Mouse (Mus musculus) thymus, adult 2 months (tissue): ENCODE data around the gene Zfp664. TPM values are rescaled to one million over a fixed set of nuclear protein-coding genes. Genes with fewer than 3 reads are reported as not detected.
A peak's percentile ranks its signal among the peaks of the same experiment; 100 is the strongest.

Source experiments
- DNase-seq: peaks from one replicate; pipeline ENCODE4 v3.0.0; 2021
- H3K27ac ChIP-seq: fragments of 200-500 bp; 2 replicates; pipeline ENCODE4 v1.5.1; 2012; ENCODE audit warnings: low read length, control low read depth; ENCODE audit not compliant: control insufficient read depth, insufficient read depth
- H3K27me3 ChIP-seq: fragments of 200-500 bp; 2 replicates; pipeline ENCODE4 v1.6.1; 2012; ENCODE audit warnings: mild to moderate bottlenecking, low read length, moderate library complexity, mixed read lengths; ENCODE audit not compliant: control insufficient read depth, insufficient read depth
- H3K36me3 ChIP-seq: fragments of 200-500 bp; 2 replicates; pipeline ENCODE4 v1.6.1; 2012; ENCODE audit warnings: mild to moderate bottlenecking, low read length, moderate library complexity; ENCODE audit not compliant: control insufficient read depth, insufficient read depth
- H3K4me1 ChIP-seq: fragments of 200-500 bp; replicated peaks from 2 replicates; pipeline ENCODE4 v1.6.1; 2012; ENCODE audit warnings: low read length; ENCODE audit not compliant: control insufficient read depth, insufficient read depth
- H3K4me3 ChIP-seq: fragments of 200-500 bp; 2 replicates; pipeline ENCODE4 v1.5.1; 2012; ENCODE audit warnings: mild to moderate bottlenecking, low read length, control low read depth, moderate library complexity; ENCODE audit not compliant: control insufficient read depth, insufficient read depth
- CTCF ChIP-seq: fragments of 200-500 bp; IDR thresholded peaks from 2 replicates; pipeline ENCODE4 v1.5.1; 2012; ENCODE audit warnings: mild to moderate bottlenecking, control low read depth, low read length, moderate library complexity, borderline replicate concordance; ENCODE audit not compliant: control insufficient read depth, poor library complexity, insufficient read depth; ENCODE audit errors: extremely low read depth
- POLR2A ChIP-seq: fragments of 200-500 bp; IDR thresholded peaks from 2 replicates; pipeline ENCODE4 v1.6.1; 2012; ENCODE audit warnings: mild to moderate bottlenecking, low read length, control low read depth, moderate library complexity; ENCODE audit not compliant: control insufficient read depth, poor library complexity, insufficient read depth; ENCODE audit errors: extremely low read depth
- WGBS: fragments of 180-500 bp; shearing (Covaris S2); methylation state at CpG from one replicate; pipeline ENCODE4 v1.1.7; 2018; 5-methylcytosine and 5-hydroxymethylcytosine counted together
- polyA plus RNA-seq: library from polyadenylated mRNA; depleted of rRNA; stranded (reverse); fragments of >200 nt; gene quantifications from 2 replicates; pipeline ENCODE4 v1.2.3, GENCODE M21; 2012; rRNA removed

Zfp664 gene
- polyA plus RNA-seq: 35.7 and 42.0 TPM in 2 replicates

DNA sequence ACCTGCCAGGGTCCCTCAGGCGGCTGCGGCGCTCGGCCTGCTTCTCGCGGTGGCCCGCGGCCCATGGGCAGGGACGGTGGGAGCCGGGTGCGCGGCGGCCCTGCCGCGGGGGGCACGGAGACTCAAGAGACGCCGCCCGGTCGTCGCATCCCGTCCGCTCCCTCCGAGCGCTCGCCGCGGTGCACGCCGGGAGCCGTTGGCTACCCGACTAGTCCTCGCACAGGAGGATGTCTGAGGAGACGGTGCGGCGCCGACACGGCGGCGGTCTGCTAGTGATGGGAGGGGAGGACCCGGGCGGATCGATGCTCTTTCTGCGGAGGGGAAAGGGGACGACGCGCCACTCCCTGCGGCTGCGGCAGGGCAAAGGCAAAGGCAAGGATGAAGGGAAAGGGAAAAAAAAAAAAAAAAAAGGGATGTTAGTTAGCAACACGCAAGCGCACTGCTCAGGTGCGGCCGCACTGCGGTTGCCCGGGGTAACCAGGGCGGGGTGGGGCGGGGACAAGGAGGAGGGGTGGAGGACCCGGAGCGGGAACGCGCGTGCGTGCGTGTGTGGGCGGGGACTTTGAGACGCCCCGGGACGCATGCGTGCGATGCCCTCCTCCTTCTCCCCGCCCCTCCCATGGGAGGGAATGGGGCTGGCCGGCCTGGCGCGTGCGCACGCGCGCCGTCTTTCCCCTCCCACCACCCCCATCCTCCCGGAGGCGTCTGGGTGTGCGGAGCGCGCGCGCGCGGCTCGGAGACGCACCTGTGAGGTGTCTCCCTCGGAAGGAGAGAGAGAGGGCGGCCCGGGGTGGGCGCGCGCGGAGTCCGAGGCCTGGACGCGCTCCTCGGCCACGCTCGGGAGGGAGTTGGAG is at the start of gene Zfp664, which contains the start of gene Ccdc92:
Zfp664 (plus strand) TSS at position 679 of the 854 bp plus-strand sequence.
Ccdc92 (minus strand) TSS at position 412 of the 854 bp plus-strand sequence.
- WGBS: under 1% methylated on average over 99 of the region's 103 CpGs
- H3K27ac ChIP-seq: no peak within 1 kb of the TSS

DNA sequence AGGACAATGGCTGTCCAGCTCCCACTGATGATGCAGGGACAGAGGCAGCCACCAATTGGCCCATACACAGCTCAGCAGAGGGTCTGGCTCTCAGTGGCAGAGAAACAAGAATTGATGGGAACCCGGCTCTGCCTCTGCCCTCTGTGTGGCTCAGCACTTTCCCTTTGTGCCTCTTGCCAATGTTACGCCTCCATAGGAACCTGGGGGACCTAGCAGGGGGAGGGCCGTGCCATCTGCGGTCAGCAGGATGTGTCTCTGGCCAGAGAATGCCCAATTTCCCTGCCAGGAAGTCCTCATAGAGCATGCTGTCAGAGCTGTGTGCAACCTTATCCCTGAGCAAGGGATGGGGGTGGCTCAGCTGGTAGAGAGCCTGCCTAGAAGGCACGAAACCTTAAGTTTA is 47.7 kb upstream of the Zfp664 start:
- 58% methylated on average over 5 of the region's 5 CpGs for WGBS
- Histone ChIP-seq H3K4me3 (no peak overlapping the region), H3K27me3 (no peaks in the 10 kb centered on the region), H3K4me1 (no peaks in the 10 kb centered on the region), H3K36me3 (no peaks in the 10 kb centered on the region), H3K27ac (no peak overlapping the region)
- no peak for DNase-seq
- no peak for TF ChIP-seq CTCF
- TF ChIP-seq POLR2A: no peak

More for the DNA sequence above, at the start of gene Zfp664, which contains the start of gene Ccdc92:
- peaks cover 11% of the 10 kb centered on the region for H3K4me1 ChIP-seq
- H3K4me3 ChIP-seq: peak within 1 kb of the TSS; percentile 67
- no peaks in the 10 kb centered on the region; the same call in 1 of the 2 replicates for H3K27me3 ChIP-seq
- peak; percentile 93 for TF ChIP-seq POLR2A
- TF ChIP-seq CTCF: peak; percentile 48; the same call in 1 of the 2 replicates
- no peaks in the 10 kb centered on the region for H3K36me3 ChIP-seq
- peak; percentile 98 for DNase-seq

DNA sequence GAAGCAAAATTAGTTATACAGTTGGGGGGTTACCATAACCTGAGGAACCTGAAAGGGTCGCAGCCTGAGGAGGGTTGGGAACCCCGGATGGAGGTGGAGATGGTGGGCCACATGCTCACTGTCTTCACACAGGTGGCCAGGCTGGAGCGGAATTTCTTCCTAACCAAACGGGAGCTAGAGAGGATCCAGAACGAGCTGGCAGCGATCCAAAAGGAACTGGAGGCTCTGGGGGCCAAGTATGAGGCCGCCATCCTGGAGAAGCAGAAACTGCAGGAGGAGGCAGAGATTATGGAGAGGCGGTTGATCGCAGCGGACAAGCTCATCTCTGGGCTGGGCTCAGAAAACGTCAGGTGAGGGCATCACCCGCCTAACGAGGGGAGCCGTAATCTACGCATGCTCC is 45.4 kb upstream of the Zfp664 start:
- Histone ChIP-seq H3K27ac (no peak overlapping the region), H3K4me1 (no peaks in the 10 kb centered on the region), H3K36me3 (no peaks in the 10 kb centered on the region), H3K4me3 (no peak overlapping the region), H3K27me3 (no peaks in the 10 kb centered on the region)
- 91% methylated on average over 15 of the region's 15 CpGs for WGBS
- DNase-seq: no peak
- TF ChIP-seq CTCF (no peak), POLR2A (no peak)

DNA sequence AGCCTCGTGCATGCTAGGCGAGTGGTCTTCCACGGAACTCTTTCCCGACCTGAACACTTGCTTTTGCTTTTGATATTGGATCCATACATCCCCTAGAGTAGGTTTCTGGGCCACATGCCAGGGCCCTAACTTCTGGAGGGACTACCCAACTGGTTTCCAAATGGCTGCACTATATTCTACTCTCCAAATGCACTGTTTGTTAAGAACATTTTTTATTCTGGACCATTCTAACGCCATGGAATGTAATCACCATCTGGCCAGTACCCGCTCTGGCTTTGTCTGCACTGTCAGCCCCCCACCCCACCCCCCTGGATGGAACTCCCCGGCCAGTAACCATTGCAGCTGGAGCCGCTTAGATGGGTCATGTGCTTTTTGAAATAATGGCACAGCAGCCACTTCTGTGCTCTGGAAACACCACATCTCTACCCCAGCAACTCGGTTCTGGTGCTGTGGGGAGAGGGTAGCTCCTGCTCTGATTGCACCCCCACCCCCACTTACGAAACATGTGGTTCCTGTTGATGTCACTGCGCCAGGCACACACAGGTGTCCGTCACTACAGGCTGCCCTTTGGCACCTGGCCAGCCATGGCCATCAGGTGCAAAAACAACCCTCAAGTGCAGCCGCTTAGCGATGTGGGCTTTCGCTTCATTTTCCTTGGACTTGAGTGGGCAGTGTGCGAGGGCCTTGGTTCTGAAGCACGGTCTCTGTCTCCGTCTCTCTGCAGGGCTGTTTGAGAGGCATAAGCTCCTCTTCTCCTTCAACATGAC is 40.2 kb upstream of the Zfp664 start:
- no peak overlapping the region for H3K27ac ChIP-seq
- no peak for DNase-seq
- no peaks in the 10 kb centered on the region for H3K4me1 ChIP-seq
- H3K4me3 ChIP-seq: no peak overlapping the region
- TF ChIP-seq POLR2A (no peak), CTCF (no peak)
- no peaks in the 10 kb centered on the region for H3K27me3 ChIP-seq
- WGBS: 82% methylated on average over 18 of the region's 18 CpGs
- no peaks in the 10 kb centered on the region for H3K36me3 ChIP-seq

DNA sequence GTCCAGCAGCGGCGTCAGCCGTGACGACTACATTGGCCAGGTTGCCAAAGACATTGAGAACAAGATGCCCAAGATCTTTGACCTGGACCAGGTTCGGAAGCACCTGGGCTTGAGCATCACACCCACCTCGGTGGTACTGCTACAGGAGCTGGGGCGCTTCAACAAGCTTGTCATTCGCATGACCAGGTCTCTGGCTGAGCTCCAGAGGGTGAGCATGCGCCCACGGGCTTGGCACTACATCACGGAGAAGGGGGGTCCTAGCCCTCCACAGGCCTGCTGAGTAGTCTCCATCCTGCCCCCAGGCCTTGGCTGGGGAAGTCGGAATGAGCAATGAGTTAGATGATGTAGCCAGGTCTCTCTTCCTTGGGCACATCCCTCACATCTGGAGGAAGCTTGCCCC is 32.2 kb upstream of the Zfp664 start:
- no peak for DNase-seq
- Histone ChIP-seq H3K4me3 (no peak overlapping the region), H3K36me3 (no peaks in the 10 kb centered on the region), H3K27me3 (no peaks in the 10 kb centered on the region), H3K27ac (no peak overlapping the region), H3K4me1 (0 out of 2 replicates have a peak, but pooled peaks cover 4% of the 10 kb centered on the region)
- WGBS: 92% methylated on average over 12 of the region's 12 CpGs
- TF ChIP-seq CTCF (no peak), POLR2A (no peak)

- Histone ChIP-seq H3K27ac (no peak overlapping the region), H3K36me3 (no peaks in the 10 kb centered on the region), H3K4me3 (no peak overlapping the region), H3K4me1 (no peaks in the 10 kb centered on the region), H3K27me3 (no peaks in the 10 kb centered on the region)
- TF ChIP-seq POLR2A (no peak), CTCF (no peak)
- 97% methylated on average over 15 of the region's 15 CpGs for WGBS
- no peak for DNase-seq
Measured at GRCm38 (mm10) chr5:124835218-124835617, 27.3 kb upstream of the Zfp664 start.
